Mouse (Mus musculus): Measurements from ENCODE around the gene Prr23a2. TPM values are rescaled to one million over a fixed set of nuclear protein-coding genes. Genes with fewer than 3 reads are reported as not detected.

Prr23a2 gene
- not detected for polyA plus RNA-seq (2014; fragmentation: Illumina TruSeq; extraction: RNeasy Lipid Tissue Mini Kit (QIAGEN cat#74804); ENCODE audit: low replicate concordance)

GRCm38 (mm10) chr9:98856210-98856609 lies at the start of gene Prr23a2:
Gene Prr23a2 (plus strand): TSS chr9:98856494.

GRCm38 (mm10) chr9:98842117-98842516 lies 14.2 kb upstream of the Prr23a2 start, which contains the start of gene Prr23a1:
Gene Prr23a1 (plus strand): TSS chr9:98842503.

GRCm38 (mm10) chr9:98864571-98864970 lies 8.3 kb downstream of the Prr23a2 start, which contains the start of gene Prr23a3:
Gene Prr23a3 (plus strand): TSS chr9:98864767.

GRCm38 (mm10) chr9:98902819-98903218 lies 46.5 kb downstream of the Prr23a2 start, which contains the start of gene 7420426K07Rik:
Gene 7420426K07Rik (plus strand): TSS chr9:98903119.

Other genes starting within 250 kb of the Prr23a2 start
- gene Prr23a1, start 14.0 kb upstream of the Prr23a2 start, polyA plus RNA-seq (2014; fragmentation: Illumina TruSeq; extraction: RNeasy Lipid Tissue Mini Kit (QIAGEN cat#74804); ENCODE audit: low replicate concordance), result not detected
- gene Prr23a3, start 8.3 kb downstream of the Prr23a2 start, polyA plus RNA-seq (2014; fragmentation: Illumina TruSeq; extraction: RNeasy Lipid Tissue Mini Kit (QIAGEN cat#74804); ENCODE audit: low replicate concordance), result not detected
- gene 7420426K07Rik, start 46.6 kb downstream of the Prr23a2 start, polyA plus RNA-seq (2014; fragmentation: Illumina TruSeq; extraction: RNeasy Lipid Tissue Mini Kit (QIAGEN cat#74804); ENCODE audit: low replicate concordance), result not detected
- not detected for gene Foxl2, start 98.8 kb downstream of the Prr23a2 start, polyA plus RNA-seq (2014; fragmentation: Illumina TruSeq; extraction: RNeasy Lipid Tissue Mini Kit (QIAGEN cat#74804); ENCODE audit: low replicate concordance)
- gene Faim, start 129.9 kb downstream of the Prr23a2 start, polyA plus RNA-seq (2014; fragmentation: Illumina TruSeq; extraction: RNeasy Lipid Tissue Mini Kit (QIAGEN cat#74804); ENCODE audit: low replicate concordance), result 10.8 TPM
- 250 TPM for gene Gm1123, start 179.2 kb downstream of the Prr23a2 start, polyA plus RNA-seq (2014; fragmentation: Illumina TruSeq; extraction: RNeasy Lipid Tissue Mini Kit (QIAGEN cat#74804); ENCODE audit: low replicate concordance)

Data from small intestine, adult 10 weeks (tissue).